Mouse (Mus musculus) heart, postnatal 36 days (tissue): Measurements from ENCODE around the gene Zbtb17. TPM values are rescaled to one million over a fixed set of nuclear protein-coding genes. Genes with fewer than 3 reads are reported as not detected.
A peak's percentile ranks its signal among the peaks of the same experiment; 100 is the strongest.

Source experiments
- DNase-seq, 2 experiments: peaks; one replicate each; pipeline ENCODE4 v3.0.0; 2021 to 2022
- intact Hi-C: fragments of 180-260 bp; cut with DNase I; formaldehyde crosslinking; loops from one replicate; pipeline ENCODE4 v1.15.1; 2025
- total RNA-seq, 2 experiments: library from RNA; stranded (reverse); gene quantifications; 2 replicates each; pipeline ENCODE4 v1.2.3; 2021

Gene Zbtb17
- total RNA-seq, 2 experiments from 2014 or later, result 21.3 to 24.7 TPM

DNA sequence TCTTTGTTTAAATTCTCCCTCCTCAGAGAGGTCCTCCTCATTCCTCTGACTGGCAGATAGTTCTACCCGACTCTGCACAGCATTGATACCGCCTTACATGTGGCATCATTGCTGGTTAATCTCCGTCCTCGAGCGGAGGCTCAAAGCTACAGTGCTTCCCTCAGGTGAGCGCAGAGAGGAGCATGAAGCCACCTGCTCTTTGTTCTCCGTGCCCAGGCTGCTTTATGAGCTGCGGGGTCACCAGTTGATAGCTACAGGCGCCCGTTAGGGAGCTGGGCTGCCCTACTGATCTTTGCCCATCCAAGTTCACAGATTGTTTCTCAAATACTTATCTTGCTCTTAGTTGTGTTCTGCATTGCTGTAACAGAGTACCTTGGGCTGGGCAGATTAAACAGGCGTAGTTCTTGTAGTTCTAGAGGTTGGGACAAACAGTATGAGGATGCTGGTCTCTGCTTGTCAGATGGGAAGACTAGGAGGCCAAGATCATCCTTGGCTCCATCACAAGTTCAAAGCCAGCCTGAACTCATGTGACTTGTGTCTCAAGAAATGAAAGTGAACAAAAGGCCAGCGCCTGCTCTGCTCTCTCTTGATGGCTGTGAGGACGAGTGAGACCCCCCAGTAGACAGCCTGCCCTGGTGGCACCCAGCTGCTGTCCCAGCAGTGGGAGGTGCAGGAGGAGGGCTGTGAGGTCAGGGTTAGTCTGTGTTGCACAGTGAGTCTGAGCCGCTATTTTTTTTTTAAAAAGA lies 11.9 kb downstream of the Zbtb17 start:
- intact Hi-C loops, result no loop called here
- no peak for DNase-seq

DNA sequence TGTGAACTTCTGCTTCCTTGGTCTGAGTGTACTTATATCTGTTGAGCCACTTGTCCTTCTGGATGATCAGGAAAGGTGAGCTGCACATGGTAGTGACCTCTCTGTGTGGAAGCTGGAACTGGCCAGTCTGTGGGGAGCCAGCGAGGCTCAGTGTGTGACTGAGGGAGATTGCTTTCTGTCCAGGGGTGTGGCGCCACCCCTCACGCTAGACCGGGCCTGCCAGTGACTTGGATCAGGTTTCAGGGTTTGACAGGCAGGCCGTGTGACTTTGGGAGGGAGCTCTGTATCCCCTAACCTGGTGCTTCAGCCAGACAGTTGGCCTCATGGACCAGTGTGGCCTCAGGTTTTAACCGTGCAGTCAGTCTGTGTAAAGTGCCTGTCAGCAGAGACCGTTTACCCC lies 13.8 kb downstream of the Zbtb17 start:
- intact Hi-C loops, result loop anchor here (2.0 kb wide), 1 partner anchor 37 kb away; no protein-coding TSS in a partner anchor
- no peak for DNase-seq

DNA sequence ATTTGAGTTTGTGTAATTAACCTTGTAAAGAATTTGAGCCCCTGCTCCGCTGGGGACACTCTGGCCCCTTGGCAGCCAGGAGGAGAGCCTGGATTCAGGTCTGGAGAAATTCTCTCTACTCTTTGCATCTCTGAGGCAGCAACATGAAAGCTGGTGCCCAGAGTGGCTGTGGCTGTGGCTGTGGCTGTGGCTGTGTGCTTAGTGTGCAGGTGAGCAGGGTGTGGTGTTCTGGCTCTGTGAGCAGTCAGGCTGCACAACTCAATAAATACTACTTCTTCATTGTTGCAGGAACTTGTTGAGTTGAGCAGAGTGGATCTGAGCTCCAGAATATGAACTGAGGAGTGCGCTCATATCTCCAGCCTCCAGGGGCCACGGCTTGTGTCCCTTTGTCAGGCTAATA lies 14.4 kb downstream of the Zbtb17 start:
- DNase-seq, result no peak
- intact Hi-C loops, result loop anchor here (2.0 kb wide), 1 partner anchor 36 kb away; no protein-coding TSS in a partner anchor

DNA sequence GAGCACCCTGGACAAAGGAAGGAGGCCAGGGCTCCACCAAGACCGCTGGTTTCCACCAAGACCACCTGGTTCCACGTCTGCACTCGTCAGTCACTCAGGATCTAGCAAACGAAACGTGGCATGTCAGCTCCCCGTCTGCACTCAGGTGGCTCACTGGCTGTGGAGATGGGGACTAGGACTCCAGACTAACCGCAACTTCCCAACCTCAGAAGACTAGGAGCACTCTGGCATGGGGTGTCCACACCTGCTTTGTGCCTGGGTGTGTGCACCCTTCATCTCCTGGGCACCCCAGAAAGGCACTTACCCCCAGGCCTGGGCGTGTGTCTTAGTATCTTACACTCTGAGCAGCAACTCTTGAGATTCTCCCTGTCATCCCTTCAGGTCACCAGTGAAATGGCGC lies 15.3 kb downstream of the Zbtb17 start:
- intact Hi-C loops, result loop anchor here (2.0 kb wide), 1 partner anchor 35 kb away; no protein-coding TSS in a partner anchor
- DNase-seq, result no peak

DNA sequence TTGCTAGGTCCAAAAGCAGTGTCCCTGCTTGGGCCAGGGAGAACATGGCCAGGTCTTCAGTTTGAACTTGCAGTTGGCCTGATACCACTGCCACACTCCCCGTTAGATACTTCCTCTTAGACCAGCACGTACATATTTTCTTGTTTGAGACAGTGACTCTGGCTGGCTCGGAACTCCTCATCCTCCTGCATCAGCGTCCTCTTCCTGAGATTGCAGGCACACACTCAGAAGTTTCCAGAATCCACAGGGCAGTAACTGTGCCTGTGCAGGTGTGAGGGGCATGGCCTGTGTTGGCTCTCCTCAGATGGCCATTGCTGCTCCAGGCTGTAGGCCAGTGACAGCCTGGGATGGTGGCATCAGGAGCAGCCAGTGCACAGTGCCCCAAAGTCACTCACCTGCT lies 16.0 kb downstream of the Zbtb17 start:
- intact Hi-C loops, result no loop called here
- no peak for DNase-seq

DNA sequence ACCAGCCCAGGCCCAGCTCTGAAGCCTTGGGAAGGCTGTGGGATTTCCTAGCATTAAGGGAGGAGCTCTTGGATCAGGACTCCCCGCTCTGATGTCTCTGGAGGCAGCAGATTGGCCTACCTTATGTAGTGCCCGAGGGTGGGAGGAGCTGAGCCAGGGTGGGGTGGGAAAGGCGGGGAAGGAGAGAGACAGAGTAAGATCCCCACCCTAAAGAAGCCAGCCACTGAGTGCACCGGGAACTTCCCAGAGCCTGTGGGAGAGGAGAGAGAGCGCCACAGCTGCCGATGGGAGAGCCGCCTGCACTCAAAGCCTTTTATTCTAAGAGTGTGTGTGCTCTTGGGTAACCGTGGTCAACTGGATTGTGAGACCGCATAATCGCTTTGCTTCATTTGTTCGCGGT lies 16.6 kb downstream of the Zbtb17 start:
- intact Hi-C loops, result no loop called here
- DNase-seq, result no peak

DNA sequence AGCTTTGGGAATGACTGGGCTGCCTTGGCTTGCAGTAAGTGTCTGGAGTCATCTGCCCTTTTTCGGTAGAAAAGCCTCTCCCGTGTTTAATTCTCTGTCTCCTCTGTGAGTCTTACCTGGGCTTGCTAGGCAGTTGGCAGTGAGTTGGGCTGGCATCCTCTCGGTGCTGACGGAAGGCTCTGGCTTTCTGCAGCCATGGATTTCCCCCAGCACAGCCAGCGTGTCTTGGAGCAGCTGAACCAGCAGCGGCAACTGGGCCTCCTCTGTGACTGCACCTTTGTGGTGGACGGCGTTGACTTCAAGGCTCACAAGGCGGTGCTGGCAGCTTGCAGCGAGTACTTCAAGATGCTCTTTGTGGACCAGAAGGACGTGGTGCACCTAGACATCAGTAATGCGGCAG lies 17.1 kb downstream of the Zbtb17 start:
- no peak for DNase-seq
- intact Hi-C loops, result no loop called here

DNA sequence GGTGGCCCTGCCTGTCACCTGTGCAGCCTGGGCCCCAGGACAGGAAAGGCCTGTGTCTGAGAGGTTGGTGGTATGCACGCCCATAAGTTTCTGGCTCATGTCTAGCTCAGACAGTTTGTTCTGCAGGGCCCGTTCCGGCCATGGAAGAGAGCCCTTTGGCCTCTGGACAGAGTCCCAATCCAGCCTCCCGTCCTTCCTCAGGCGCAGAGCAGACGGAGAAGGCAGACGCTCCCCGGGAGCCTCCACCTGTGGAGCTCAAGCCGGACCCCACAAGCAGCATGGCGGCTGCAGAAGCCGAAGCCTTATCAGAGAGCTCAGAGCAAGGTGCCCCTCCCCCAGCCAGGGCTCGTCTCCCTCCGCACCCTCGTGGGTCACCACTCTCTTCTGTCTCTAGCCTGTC lies 19.0 kb downstream of the Zbtb17 start:
- intact Hi-C loops, result no loop called here
- DNase-seq, result no peak

DNA sequence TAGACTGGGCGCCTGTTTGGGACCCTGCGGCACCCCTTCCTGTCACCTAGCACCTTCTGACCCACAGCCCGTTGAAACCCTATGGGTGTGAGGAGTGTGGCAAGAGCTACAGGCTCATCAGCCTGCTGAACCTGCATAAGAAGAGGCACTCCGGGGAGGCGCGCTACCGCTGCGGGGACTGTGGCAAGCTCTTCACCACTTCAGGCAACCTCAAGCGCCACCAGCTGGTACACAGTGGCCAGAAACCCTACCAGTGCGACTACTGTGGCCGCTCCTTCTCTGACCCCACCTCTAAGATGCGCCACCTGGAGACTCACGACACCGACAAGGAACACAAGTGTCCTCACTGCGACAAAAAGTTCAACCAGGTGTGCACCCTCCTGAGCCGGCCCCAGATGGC lies 20.3 kb downstream of the Zbtb17 start:
- no peak for DNase-seq
- intact Hi-C loops, result no loop called here

DNA sequence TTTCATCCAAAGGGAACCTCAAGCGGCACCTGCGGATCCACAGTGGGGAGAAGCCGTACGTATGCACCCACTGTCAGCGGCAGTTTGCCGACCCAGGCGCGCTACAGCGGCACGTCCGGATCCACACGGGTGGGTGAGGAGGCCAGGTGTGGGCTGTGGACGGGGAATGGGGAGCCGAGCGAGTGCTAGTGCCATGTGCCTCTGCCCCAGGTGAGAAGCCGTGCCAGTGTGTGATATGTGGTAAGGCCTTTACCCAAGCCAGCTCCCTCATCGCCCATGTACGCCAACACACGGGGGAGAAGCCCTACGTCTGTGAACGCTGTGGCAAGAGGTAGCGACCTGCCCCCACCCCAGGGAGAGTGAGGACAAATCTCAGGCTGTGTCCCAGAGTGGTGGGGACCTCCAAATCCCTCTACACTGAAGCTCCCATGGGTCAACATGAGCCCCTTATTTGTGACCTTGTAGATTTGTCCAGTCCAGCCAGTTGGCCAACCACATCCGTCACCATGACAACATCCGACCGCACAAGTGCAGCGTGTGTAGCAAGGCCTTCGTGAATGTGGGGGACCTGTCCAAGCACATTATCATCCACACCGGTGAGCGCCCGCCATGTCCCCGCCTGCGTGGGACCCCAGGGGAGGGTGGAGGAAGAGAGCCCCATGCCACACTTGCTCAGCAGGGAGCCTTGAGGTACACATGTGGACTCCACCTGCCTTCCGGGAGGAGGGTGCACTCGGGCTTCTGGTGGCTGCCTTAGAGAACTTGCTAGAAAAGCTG lies 21.2 kb downstream of the Zbtb17 start:
- intact Hi-C loops, result no loop called here

DNA sequence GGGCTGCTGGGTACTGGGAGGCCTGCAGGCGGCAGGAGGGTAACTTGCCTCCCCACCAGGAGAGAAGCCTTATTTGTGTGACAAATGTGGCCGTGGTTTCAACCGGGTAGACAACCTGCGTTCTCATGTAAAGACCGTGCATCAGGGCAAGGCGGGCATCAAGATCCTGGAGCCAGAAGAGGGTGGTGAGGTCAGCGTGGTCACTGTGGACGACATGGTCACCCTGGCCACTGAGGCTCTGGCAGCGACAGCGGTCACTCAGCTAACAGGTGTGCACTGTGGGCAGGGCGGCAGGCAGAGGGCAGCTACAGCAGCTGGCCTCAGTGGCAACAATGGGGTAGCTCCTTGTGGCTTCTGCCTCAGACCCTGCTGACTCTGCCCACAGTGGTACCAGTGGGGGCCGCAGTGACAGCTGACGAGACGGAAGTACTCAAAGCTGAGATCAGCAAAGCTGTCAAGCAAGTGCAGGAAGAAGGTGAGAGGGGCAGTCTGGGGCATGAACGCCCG lies 21.9 kb downstream of the Zbtb17 start:
- DNase-seq, result no peak
- intact Hi-C loops, result no loop called here

More for the DNA sequence above, 21.2 kb downstream of the Zbtb17 start:
- no peak for DNase-seq

DNA sequence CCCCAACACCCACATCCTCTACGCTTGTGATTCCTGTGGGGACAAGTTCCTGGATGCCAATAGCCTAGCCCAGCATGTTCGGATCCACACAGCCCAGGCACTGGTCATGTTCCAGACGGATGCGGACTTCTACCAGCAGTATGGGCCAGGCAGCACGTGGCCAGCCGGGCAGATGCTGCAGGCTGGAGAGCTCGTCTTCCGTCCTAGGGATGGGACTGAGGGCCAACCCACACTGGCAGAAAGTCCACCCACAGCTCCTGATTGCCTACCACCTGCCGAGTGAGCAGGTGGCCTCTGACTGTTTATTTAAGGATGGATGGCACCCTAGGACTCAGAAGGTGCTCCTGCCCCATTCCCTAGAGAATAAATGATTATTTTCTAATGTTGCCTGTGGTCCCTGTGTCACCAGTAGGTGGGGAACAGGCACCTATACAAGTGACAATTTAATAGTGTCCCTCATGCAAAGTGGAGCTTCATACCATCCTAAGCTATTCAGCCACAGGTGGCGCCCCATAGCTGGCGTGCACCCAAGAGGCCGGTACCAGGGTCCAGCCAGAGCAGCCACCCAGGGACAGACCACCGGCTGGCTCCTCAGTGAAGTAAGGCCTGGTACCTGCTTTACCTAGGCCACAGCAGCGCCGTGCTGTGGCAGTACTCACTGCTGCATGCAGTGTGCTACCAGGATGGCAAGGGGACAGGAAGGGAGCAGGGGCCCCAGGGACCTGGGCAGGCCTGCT lies 22.6 kb downstream of the Zbtb17 start:
- no peak for DNase-seq

DNA sequence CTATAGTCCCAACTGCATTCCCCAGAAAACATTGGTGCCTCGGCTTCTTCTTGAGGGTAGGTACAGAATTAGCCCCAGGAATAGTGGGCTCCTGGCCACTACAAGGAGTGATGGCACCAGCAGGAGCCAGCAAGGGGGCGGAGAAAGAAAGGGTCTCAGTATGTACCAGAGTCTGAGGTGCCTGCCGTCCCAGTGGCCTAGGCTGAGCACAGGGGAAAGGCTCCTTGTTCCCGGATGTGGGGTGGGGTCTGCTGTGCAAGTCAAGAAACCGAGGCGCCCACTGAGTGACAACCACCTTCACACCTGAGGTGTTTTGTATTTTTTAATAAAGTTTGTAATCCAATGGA lies 23.1 kb downstream of the Zbtb17 start:
- intact Hi-C loops, result no loop called here
- DNase-seq, result no peak

More for the DNA sequence above, 22.6 kb downstream of the Zbtb17 start:
- intact Hi-C loops, result no loop called here

DNA sequence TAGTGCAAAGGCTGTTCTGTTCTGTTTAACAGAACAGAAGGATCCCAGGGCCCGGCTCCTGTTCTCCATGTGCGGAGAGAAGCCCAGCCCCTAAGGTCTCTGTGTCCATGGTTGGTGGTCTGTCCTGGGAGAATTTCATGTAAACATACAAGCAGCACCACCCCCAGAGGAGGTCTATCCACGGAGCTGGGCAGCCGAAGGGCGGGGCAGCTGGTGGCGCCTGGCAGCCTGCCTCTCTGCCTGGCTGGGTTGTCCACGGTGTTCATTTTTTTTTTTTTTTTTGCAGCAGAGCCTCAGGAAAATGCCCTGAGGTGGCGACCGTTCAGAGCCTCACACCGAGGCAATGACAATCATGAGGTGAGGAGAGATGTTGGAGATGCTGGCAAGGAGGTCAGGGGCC lies 24.1 kb downstream of the Zbtb17 start:
- intact Hi-C loops, result no loop called here
- DNase-seq, result no peak

DNA sequence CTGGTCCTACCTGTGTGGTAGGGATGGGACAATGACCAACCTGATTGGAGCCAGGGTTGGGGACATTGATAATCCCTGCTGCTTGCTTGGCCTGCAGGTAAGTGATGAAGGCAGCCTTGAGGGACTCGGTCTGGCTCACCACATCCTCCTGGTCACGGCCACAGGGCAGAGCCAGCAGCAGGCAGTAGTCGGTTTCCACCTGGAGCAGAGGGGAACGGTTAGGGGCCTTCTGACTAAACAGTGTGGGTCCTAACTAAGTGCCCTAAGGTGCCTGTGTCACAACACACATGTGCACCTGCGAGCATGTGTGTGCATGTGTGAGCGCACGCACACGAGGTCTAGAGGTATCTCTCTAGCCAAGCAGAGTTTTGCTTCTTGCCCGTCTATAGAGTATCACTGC lies 24.9 kb downstream of the Zbtb17 start:
- no peak for DNase-seq
- intact Hi-C loops, result no loop called here

DNA sequence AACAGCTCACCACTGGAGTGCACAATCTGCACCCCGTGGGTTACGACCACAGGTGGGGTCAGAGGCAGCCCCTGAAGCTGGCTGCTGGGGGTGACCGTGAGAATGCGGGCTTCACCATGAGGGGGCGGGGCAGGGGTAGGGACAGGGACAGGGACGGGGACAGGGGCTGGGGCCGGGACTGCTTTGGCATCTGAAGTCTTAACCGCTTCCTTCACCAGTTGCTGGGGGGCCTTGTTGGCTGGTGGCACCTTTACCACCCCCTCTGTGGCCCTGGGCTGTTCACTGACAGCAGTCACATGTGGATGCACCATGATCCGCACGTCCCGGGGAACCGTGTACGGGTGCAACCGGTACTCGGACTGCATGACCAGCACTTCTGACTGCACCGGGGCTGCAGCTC lies 27.0 kb downstream of the Zbtb17 start:
- intact Hi-C loops, result no loop called here

DNA sequence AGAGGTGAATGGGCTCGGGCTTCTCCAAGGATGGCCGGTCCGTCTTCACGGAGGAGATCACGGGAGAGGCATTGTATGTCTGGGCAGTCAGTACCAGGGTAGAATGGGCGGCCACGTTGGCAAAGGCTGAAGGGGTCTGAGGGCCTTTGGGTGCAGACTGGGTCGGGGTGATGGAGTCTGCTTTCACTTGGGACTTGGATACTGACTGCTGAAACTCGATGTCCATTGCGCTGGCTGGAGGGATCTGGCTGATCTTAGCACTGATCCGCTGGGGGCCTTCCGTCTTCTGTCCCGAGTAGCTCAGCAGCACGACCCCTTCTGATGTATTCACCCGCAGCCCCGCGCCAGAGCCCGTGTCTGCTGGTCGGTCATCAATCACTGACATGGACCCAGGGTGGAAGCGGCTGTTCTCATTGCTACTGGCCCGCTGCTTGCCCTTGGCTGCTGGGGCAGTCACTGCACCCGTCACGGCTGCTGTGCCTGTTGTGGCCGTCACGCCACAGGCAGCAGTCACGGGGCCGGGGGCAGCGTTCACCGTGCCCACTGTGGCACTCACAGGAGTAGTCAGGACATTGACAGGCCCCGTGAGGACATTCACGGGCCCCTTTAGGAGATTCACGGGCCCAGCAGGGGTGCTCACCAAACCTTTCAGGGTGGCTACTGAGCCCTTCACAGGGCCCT lies 28.3 kb downstream of the Zbtb17 start:
- intact Hi-C loops, result no loop called here

More for the DNA sequence above, 27.0 kb downstream of the Zbtb17 start:
- DNase-seq, result no peak

DNA sequence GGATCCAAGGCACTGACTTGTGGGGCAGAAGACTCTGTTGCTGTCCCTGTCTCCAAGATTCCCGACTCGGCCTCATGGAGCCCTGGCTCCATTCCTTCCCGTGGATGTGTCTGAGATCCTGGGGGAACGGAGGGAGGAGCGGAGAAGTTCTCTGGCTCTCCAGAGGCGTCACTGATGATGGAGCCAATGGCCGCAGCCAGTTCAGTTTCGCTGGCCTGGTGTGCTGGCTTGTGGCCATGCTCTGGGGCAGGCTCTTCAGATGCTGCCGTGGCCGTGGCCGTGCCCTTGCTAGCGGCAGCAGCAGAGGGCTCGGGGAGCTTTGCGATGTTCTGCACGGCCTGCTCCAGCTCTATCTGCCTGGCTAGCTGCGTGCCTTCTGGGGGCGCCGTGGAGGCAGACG lies 30.0 kb downstream of the Zbtb17 start:
- intact Hi-C loops, result no loop called here
- DNase-seq, result no peak

More for the DNA sequence above, 28.3 kb downstream of the Zbtb17 start:
- no peak for DNase-seq

DNA sequence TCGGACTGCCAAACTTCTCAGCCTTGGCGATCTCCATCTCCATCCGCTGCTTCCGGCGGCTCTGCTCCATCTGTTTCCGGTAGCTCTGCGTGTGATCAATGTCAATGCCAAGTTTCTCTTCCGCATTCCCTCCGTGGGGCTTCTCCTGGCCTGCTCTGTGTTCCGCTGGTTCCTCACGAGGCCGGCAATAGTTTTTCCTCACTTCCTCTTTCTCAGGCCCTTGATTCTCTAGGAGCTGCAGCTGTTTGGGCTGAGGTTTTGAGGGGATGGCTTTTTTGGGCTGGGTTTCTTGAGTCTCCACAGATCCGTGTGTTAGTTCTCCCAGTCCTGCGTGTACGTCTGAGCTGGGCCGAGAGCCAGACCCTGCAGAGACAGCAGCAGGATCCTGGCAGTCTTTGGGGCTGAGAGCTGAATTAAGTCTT lies 33.2 kb downstream of the Zbtb17 start:
- peak; percentile 40 to 48 for DNase-seq
- intact Hi-C loops, result no loop called here

DNA sequence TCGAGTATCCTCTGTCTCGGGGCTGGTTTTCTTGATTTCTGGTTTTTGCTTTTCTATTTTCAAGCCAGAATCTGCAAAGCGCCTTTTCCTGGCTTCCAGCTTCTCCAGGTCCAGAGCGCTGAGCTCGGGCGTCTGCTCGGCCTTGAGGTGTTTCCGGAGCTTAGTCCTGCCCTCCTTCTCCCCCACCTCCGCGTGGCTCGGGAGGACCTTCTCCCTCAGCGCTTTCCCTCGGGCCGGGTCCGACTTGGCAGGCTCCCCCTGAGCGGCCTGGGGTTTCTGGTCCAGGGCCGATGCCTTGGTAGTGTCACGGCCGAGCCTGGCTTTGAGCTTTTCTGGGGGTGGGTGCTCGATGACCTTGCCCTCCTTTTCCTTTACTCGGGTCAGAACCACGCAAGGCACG lies 33.8 kb downstream of the Zbtb17 start:
- DNase-seq, result no peak
- intact Hi-C loops, result no loop called here

DNA sequence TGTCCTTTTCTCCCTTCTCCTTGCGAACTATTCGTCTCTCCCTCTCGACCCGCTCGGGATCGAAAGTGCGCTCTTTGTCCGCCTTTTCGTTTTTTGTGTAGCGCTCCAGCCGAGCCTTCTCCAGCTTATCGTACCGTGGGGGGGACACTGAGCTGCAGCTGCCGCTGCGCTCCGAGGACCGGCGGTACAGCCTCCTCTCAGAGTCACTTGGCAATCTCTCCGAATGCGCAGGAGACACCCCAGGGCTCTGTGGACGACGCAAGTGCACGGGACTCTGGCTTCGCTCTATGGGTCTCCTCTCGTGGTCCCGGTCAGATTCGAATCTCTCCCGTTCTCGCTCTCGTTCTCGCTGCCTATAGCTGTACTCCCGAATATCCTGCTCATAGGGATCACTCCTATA lies 34.3 kb downstream of the Zbtb17 start:
- no peak for DNase-seq
- intact Hi-C loops, result no loop called here
